Mouse (Mus musculus): Measurements from ENCODE around the gene F2rl3. TPM values are rescaled to one million over a fixed set of nuclear protein-coding genes. Genes with fewer than 3 reads are reported as not detected.

F2rl3 gene
- 3.3 and 3.9 TPM in 2 replicates for polyA plus RNA-seq (2015; fragmentation: Nextera tagmentation; extraction: Ambion mirVana)

DNA sequence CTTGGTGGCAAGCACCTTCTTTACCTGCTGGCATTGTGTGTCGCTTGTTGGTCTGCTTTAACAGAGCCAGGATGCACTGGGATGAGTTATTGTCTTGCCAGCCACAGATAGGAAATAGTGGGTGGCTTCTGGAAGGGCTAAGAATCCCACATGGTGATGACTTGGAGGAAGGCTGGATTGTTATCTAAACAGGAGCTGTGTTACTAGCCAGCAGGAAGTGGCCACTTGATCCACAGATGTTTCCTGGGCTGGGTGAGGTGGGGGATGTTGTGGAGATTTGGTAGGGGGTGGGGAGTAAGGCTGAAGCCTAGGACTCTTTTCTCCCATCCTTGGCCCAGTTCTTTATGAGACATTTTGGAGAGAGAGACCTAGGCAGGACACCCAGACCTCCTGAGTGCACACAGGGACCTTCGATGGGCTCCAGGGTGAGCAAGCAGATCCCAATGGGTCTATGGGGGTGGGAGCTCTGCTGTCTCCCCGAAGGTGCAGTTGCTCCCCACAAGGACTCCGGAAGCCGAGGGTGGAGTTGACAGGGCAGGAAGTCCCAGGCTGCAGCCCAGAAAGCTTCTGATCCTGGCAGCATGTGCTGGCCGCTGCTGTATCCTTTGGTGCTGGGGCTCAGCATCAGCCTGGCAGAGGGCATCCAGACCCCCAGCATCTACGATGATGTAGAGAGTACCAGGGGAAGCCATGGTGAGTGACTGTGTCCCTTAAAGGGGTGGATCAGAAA lies at the start of gene F2rl3:
TSS of gene F2rl3 (plus strand) at position 559 of the 730 bp plus-strand sequence.
- Histone ChIP-seq H3K4me2 (ENCODE audit: low read length) (no peak within 1 kb of the TSS), H3K4me1 (replicated peaks; ENCODE audit: insufficient read depth, low read length) (no peaks in the 10 kb centered on the region), H3K4me3 (replicated peaks; ENCODE audit: low read depth, low read length) (no peak within 1 kb of the TSS), H3K36me3 (ENCODE audit: insufficient read depth, low read length) (peaks cover 11% of the 10 kb centered on the region; the same call in 1 of the 2 replicates), H3K27ac (peak within 1 kb of the TSS; percentile 54; the same call in 1 of the 2 replicates), H3K9ac (ENCODE audit: low read depth, low read length) (no peak within 1 kb of the TSS), H3K9me3 (replicated peaks; ENCODE audit: low read length) (no peaks in the 10 kb centered on the region), H3K27me3 (ENCODE audit: insufficient read depth, low read length) (no peaks in the 10 kb centered on the region)
- ATAC-seq (replicated peaks; ENCODE audit: low FRiP score, low read depth), result no peak
- WGBS, result 68% methylated on average over 7 of the region's 7 CpGs
- no peak for TF ChIP-seq CTCF (IDR thresholded peaks at IDR 0.05; ENCODE audit: low read depth)
- peak; percentile 31 for DNase-seq (ENCODE audit: low spot score)

DNA sequence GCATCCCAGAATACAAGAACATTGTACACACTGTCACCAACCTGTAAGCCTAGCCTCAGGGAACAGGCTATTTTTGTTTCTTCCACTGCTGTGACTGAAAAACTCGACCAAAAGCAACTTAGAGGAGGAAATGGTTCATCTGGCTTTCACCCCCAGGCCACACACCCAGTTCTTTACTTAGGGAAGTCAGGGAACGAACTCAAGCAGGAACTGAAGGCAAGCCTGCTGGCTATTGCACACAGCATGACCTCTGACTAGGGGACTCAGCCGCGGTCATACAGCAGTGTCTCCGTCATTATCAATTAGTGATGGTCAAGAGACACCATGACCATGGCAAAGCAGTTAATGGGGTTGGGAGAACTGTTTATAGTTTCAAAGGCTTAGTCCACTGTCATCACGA lies 49.1 kb upstream of the F2rl3 start:
- ATAC-seq (replicated peaks; ENCODE audit: low FRiP score, low read depth), result no peak
- no peak overlapping the region for H3K4me3 ChIP-seq (replicated peaks; ENCODE audit: low read depth, low read length)
- WGBS, result 63% methylated on average over 6 of the region's 6 CpGs
- DNase-seq (ENCODE audit: low spot score), result no peak
- H3K9ac ChIP-seq (ENCODE audit: low read depth, low read length), result no peak overlapping the region
- H3K4me1 ChIP-seq (replicated peaks; ENCODE audit: insufficient read depth, low read length), result no peaks in the 10 kb centered on the region
- no peak for TF ChIP-seq CTCF (IDR thresholded peaks at IDR 0.05; ENCODE audit: low read depth)
- no peaks in the 10 kb centered on the region for H3K27me3 ChIP-seq (ENCODE audit: insufficient read depth, low read length)
- no peak overlapping the region for H3K27ac ChIP-seq
- H3K36me3 ChIP-seq (ENCODE audit: insufficient read depth, low read length), result no peaks in the 10 kb centered on the region
- no peaks in the 10 kb centered on the region for H3K9me3 ChIP-seq (replicated peaks; ENCODE audit: low read length)
- no peak overlapping the region for H3K4me2 ChIP-seq (ENCODE audit: low read length)

DNA sequence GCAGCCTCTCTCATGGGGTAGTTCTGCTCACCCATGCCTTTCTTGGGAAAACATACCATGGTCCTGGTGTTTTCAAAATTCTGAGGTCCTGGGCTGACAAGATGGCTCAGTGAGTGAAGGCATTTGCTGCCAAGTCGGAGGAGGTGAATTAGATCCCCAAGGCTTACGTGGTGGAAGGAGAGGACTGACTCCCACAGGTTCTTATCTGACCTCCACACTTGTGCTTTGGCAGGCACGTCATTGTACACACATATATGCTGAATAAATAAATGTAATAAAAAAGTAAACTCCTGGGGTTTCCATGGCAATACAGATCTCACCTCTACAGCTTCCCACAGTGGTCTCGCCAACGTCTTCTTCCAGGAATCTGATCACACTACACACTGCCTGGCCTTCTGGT lies 45.1 kb upstream of the F2rl3 start:
- Histone ChIP-seq H3K4me3 (replicated peaks; ENCODE audit: low read depth, low read length) (no peak overlapping the region), H3K4me2 (ENCODE audit: low read length) (no peak overlapping the region), H3K27me3 (ENCODE audit: insufficient read depth, low read length) (no peaks in the 10 kb centered on the region), H3K36me3 (ENCODE audit: insufficient read depth, low read length) (no peaks in the 10 kb centered on the region), H3K27ac (no peak overlapping the region), H3K4me1 (replicated peaks; ENCODE audit: insufficient read depth, low read length) (no peaks in the 10 kb centered on the region), H3K9ac (ENCODE audit: low read depth, low read length) (no peak overlapping the region), H3K9me3 (replicated peaks; ENCODE audit: low read length) (no peaks in the 10 kb centered on the region)
- TF ChIP-seq CTCF (IDR thresholded peaks at IDR 0.05; ENCODE audit: low read depth), result no peak
- no peak for DNase-seq (ENCODE audit: low spot score)
- WGBS, result 71% methylated on average over 5 of the region's 5 CpGs
- no peak for ATAC-seq (replicated peaks; ENCODE audit: low FRiP score, low read depth)

DNA sequence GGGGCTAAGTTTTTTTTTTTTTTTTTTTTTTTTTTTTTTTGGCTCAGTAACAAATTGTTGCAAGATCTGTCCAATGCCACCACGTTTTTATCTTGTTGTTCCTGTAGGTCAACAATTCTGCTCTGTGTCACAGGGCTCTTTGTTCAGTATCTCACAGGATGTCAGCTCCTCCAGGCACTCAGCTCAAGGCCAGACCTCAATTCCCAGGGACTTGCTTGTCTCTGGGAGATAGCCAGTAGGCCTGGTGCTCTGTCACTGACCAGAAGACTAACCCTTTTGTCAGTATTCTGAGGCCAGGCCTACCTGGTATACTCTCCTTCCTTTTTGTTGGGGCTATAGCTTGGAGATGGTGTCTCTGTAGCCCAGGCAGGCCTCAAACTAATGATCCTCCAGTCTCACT lies 41.1 kb upstream of the F2rl3 start:
- ATAC-seq (replicated peaks; ENCODE audit: low FRiP score, low read depth), result no peak
- H3K27ac ChIP-seq, result no peak overlapping the region
- no peak for DNase-seq (ENCODE audit: low spot score)
- H3K9ac ChIP-seq (ENCODE audit: low read depth, low read length), result no peak overlapping the region
- TF ChIP-seq CTCF (IDR thresholded peaks at IDR 0.05; ENCODE audit: low read depth), result no peak
- H3K4me2 ChIP-seq (ENCODE audit: low read length), result no peak overlapping the region
- H3K27me3 ChIP-seq (ENCODE audit: insufficient read depth, low read length), result no peaks in the 10 kb centered on the region
- H3K36me3 ChIP-seq (ENCODE audit: insufficient read depth, low read length), result peaks cover 8% of the 10 kb centered on the region; the same call in 1 of the 2 replicates
- H3K4me3 ChIP-seq (replicated peaks; ENCODE audit: low read depth, low read length), result no peak overlapping the region
- WGBS, result 46% methylated on average over 1 of the region's 1 CpGs
- no peaks in the 10 kb centered on the region for H3K9me3 ChIP-seq (replicated peaks; ENCODE audit: low read length)
- H3K4me1 ChIP-seq (replicated peaks; ENCODE audit: insufficient read depth, low read length), result no peaks in the 10 kb centered on the region; the same call in 1 of the 2 replicates

DNA sequence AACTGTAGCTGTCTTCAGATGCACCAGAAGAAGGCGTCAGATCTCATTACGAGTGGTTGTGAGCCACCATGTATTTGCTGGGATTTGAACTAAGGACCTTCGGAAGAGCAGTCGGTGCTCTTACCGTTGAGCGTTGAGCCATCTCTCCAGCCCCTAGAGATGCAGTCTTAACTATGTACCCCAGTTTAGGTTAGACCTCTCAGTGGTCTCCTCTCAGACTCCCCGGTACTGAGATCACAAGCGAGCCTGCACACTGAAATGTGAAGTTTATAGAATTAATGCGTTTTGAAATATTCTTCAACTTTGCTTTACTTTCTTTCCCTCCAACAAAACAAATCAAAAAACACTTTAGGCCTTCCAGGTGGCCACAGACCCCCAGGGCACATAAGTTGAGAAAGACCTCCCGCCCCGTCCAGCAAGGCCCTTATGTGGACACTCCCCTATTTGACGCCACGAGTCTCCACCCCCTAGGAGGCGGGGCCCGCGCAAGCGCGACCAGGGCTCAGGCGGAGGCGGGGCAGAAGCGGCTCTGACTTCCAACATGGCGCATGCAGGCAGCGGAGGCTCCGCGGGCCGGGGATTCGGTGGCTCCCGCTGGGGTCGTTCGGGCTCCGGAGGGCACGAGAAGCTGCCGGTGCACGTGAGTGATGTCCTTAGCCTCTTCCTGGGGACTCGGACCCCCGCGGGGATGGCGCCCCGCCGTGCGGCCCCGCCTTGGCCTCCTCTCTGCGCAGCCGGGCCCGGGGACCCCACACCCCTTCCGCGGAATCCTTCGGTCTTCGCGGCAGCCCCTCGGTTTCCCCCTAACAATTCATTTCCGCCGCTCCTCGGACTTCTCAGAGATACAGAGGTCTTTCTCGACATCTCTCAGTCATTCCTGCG lies 38.7 kb upstream of the F2rl3 start, which contains the start of gene Sin3b:
TSS of gene Sin3b (plus strand) at position 517 of the 882 bp plus-strand sequence.
- H3K4me1 ChIP-seq (replicated peaks; ENCODE audit: insufficient read depth, low read length), result no peaks in the 10 kb centered on the region; the same call in 1 of the 2 replicates
- peaks cover 33% of the 10 kb centered on the region for H3K36me3 ChIP-seq (ENCODE audit: insufficient read depth, low read length)
- H3K27ac ChIP-seq, result peak within 1 kb of the TSS; percentile 56
- DNase-seq (ENCODE audit: low spot score) (peak; percentile 95), ATAC-seq (replicated peaks; ENCODE audit: low FRiP score, low read depth) (peak; percentile 98)
- H3K9me3 ChIP-seq (replicated peaks; ENCODE audit: low read length), result no peaks in the 10 kb centered on the region
- peak within 1 kb of the TSS; percentile 96 for H3K9ac ChIP-seq (ENCODE audit: low read depth, low read length)
- TF ChIP-seq CTCF (IDR thresholded peaks at IDR 0.05; ENCODE audit: low read depth), result no peak
- H3K4me2 ChIP-seq (ENCODE audit: low read length), result peak within 1 kb of the TSS; percentile 94
- WGBS, result 13% methylated on average over 56 of the region's 56 CpGs
- no peaks in the 10 kb centered on the region for H3K27me3 ChIP-seq (ENCODE audit: insufficient read depth, low read length)
- peak within 1 kb of the TSS; percentile 99 for H3K4me3 ChIP-seq (replicated peaks; ENCODE audit: low read depth, low read length)

DNA sequence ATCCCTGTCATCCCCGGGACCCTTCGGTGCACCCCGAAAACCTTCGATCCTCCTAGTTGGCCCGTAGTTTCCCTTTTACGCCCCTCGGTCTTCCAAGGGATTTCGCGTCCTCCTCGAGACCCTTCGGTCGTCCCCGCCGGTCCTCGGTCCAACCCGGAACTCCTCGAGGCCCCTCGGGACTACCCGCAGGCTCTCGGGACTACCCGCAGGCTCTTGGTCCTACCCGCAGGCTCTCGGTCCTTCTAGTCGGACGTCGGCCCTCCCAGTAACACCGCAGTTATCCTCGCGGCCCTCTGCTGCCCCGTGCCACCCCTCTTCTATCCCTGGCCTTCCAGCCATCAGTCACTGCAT lies 38.1 kb upstream of the F2rl3 start:
- peak overlapping the region; percentile 56 for H3K27ac ChIP-seq
- peaks cover 33% of the 10 kb centered on the region for H3K36me3 ChIP-seq (ENCODE audit: insufficient read depth, low read length)
- under 1% methylated on average over 30 of the region's 30 CpGs for WGBS
- ATAC-seq (replicated peaks; ENCODE audit: low FRiP score, low read depth) (0 out of 2 replicates have a peak, but pooled peaks have one; percentile 45), DNase-seq (ENCODE audit: low spot score) (peak; percentile 13)
- H3K4me1 ChIP-seq (replicated peaks; ENCODE audit: insufficient read depth, low read length), result no peaks in the 10 kb centered on the region; the same call in 1 of the 2 replicates
- H3K9me3 ChIP-seq (replicated peaks; ENCODE audit: low read length), result no peaks in the 10 kb centered on the region
- H3K9ac ChIP-seq (ENCODE audit: low read depth, low read length), result peak overlapping the region; percentile 96
- H3K4me2 ChIP-seq (ENCODE audit: low read length), result peak overlapping the region; percentile 94
- no peaks in the 10 kb centered on the region for H3K27me3 ChIP-seq (ENCODE audit: insufficient read depth, low read length)
- H3K4me3 ChIP-seq (replicated peaks; ENCODE audit: low read depth, low read length), result peak overlapping the region; percentile 99
- no peak for TF ChIP-seq CTCF (IDR thresholded peaks at IDR 0.05; ENCODE audit: low read depth)
